ENCODE assay signal across 10 mouse cellular contexts in genomic region chr10:97801448-97802265, GRCm38 (mm10).
DNase-seq lines count a peak whose midpoint lies in the region; ATAC-seq and TF ChIP-seq lines count a peak whose summit lies in the region.
"Had no signal": no experiment of that assay in that cellular context is flagged by ENCODE, and none has a peak within 500 bp of the region (broad histone marks: within the 10 kb centered on the region; RNA-seq: fewer than 3 reads in every experiment).

No protein-coding gene starts in this region.

- intact Hi-C loops in heart, postnatal 14 days (cut with DNase I) = no loop called here

- no peak overlapping the region for H3K27ac ChIP-seq in lung, postnatal 0 days (ENCODE audit: low read length)
- H3K27ac ChIP-seq in hindbrain, embryonic 16.5 days (ENCODE audit: low read depth, low read length) = no peak overlapping the region
- H3K27ac ChIP-seq in midbrain, postnatal 0 days (ENCODE audit: low read depth, low read length) = no peak overlapping the region
- no peak overlapping the region for H3K27ac ChIP-seq in intestine, embryonic 16.5 days (ENCODE audit: low read length)

- DNase-seq in frontal cortex, postnatal 25 days (ENCODE audit: low spot score in 2 of 2) = no peak
- peak; percentile 18 for DNase-seq in lung, postnatal 0 days (ENCODE audit: low spot score)
- DNase-seq in lung, adult 18-20 months = no peak
- DNase-seq in midbrain, postnatal 0 days (ENCODE audit: low spot score) = peak; percentile 14
- DNase-seq in heart, postnatal 14 days = no peak
- DNase-seq: lung, postnatal 4 days had no signal

- no peak overlapping the region for H3K9ac ChIP-seq in lung, postnatal 0 days (replicated peaks; ENCODE audit: low read depth)
- no peak overlapping the region for H3K9ac ChIP-seq in hindbrain, embryonic 16.5 days (ENCODE audit: low read depth, low read length)
- no peak overlapping the region for H3K9ac ChIP-seq in midbrain, postnatal 0 days (replicated peaks; ENCODE audit: low read length, poor library complexity, severe bottlenecking)
- H3K9ac ChIP-seq in intestine, embryonic 16.5 days (ENCODE audit: low read depth, low read length) = no peak overlapping the region

- H3K27me3 ChIP-seq in lung, postnatal 0 days (replicated peaks; ENCODE audit: insufficient read depth, low read length) = no peaks in the 10 kb centered on the region
- H3K27me3 ChIP-seq in hindbrain, embryonic 16.5 days (replicated peaks; ENCODE audit: control insufficient read depth, insufficient read depth, low read length) = no peaks in the 10 kb centered on the region
- H3K27me3 ChIP-seq in midbrain, postnatal 0 days (ENCODE audit: insufficient read depth, low read length) = no peaks in the 10 kb centered on the region
- H3K27me3 ChIP-seq in intestine, embryonic 16.5 days (replicated peaks; ENCODE audit: control insufficient read depth, insufficient read depth, low read length) = no peaks in the 10 kb centered on the region

- no peak overlapping the region for H3K4me3 ChIP-seq in lung, postnatal 0 days (ENCODE audit: low read depth, low read length)
- H3K4me3 ChIP-seq in hindbrain, embryonic 16.5 days (ENCODE audit: low read length) = no peak overlapping the region
- H3K4me3 ChIP-seq in midbrain, postnatal 0 days (ENCODE audit: low read depth, low read length) = no peak overlapping the region
- H3K4me3 ChIP-seq in intestine, embryonic 16.5 days (ENCODE audit: low read length) = no peak overlapping the region

- TF ChIP-seq EP300 in lung, postnatal 0 days (IDR thresholded peaks at IDR 0.05) = no peak

- no peak for TF ChIP-seq CTCF in lung, postnatal 0 days (IDR thresholded peaks at IDR 0.05)
- no peak for TF ChIP-seq CTCF in midbrain, postnatal 0 days (IDR thresholded peaks at IDR 0.05)

- H3K36me3 ChIP-seq in lung, postnatal 0 days (ENCODE audit: insufficient read depth, low read length) = no peaks in the 10 kb centered on the region
- no peaks in the 10 kb centered on the region for H3K36me3 ChIP-seq in hindbrain, embryonic 16.5 days (ENCODE audit: control insufficient read depth, insufficient read depth, low read length)
- no peaks in the 10 kb centered on the region for H3K36me3 ChIP-seq in midbrain, postnatal 0 days (ENCODE audit: insufficient read depth, low read length)
- H3K36me3 ChIP-seq in intestine, embryonic 16.5 days (ENCODE audit: control insufficient read depth, insufficient read depth, low read length) = no peaks in the 10 kb centered on the region

- ATAC-seq in frontal cortex, adult (ENCODE audit: low TSS enrichment) = peak; percentile 77
- ATAC-seq in lung, postnatal 0 days = no peak
- ATAC-seq in hindbrain, embryonic 16.5 days = peak; percentile 61; the same call in 1 of the 2 replicates
- no peak for ATAC-seq in midbrain, postnatal 0 days (ENCODE audit: low FRiP score)
- no peak for ATAC-seq in intestine, embryonic 16.5 days
- ATAC-seq: Patski had no signal

- H3K4me2 ChIP-seq in lung, postnatal 0 days (replicated peaks; ENCODE audit: low read depth, low read length) = no peak overlapping the region
- no peak overlapping the region for H3K4me2 ChIP-seq in hindbrain, embryonic 16.5 days (ENCODE audit: low read length)
- H3K4me2 ChIP-seq in midbrain, postnatal 0 days (ENCODE audit: low read depth, low read length, poor library complexity, severe bottlenecking) = no peak overlapping the region
- no peak overlapping the region for H3K4me2 ChIP-seq in intestine, embryonic 16.5 days (ENCODE audit: low read depth, low read length)

- WGBS in lung, postnatal 0 days = 62% methylated on average over 9 of the region's 9 CpGs
- 38% methylated on average over 9 of the region's 9 CpGs for WGBS in hindbrain, embryonic 16.5 days
- WGBS in midbrain, postnatal 0 days = 24% methylated on average over 9 of the region's 9 CpGs
- WGBS in intestine, embryonic 16.5 days = 65% methylated on average over 9 of the region's 9 CpGs

- no peaks in the 10 kb centered on the region for H3K4me1 ChIP-seq in lung, postnatal 0 days (ENCODE audit: insufficient read depth, low read depth, low read length)
- H3K4me1 ChIP-seq in hindbrain, embryonic 16.5 days (ENCODE audit: control insufficient read depth, insufficient read depth, low read depth, low read length) = no peaks in the 10 kb centered on the region
- no peaks in the 10 kb centered on the region for H3K4me1 ChIP-seq in midbrain, postnatal 0 days (ENCODE audit: insufficient read depth, low read length)
- H3K4me1 ChIP-seq in intestine, embryonic 16.5 days (ENCODE audit: control insufficient read depth, insufficient read depth, low read length) = no peaks in the 10 kb centered on the region

- no peaks in the 10 kb centered on the region for H3K9me3 ChIP-seq in lung, postnatal 0 days (ENCODE audit: low read length)
- H3K9me3 ChIP-seq in hindbrain, embryonic 16.5 days (ENCODE audit: control insufficient read depth, low read length) = no peaks in the 10 kb centered on the region
- no peaks in the 10 kb centered on the region for H3K9me3 ChIP-seq in midbrain, postnatal 0 days (ENCODE audit: low read length)
- no peaks in the 10 kb centered on the region for H3K9me3 ChIP-seq in intestine, embryonic 16.5 days (ENCODE audit: control insufficient read depth, low read length)

Comparison
In these comparisons a context has a peak if more than half of its experiments do, and no peak if none do; other contexts are left out.
1. DNase-seq: peak in lung, postnatal 0 days (single experiment) and midbrain, postnatal 0 days (single experiment); none in frontal cortex, postnatal 25 days (0 of 2), lung, adult 18-20 months (0 of 2) and heart, postnatal 14 days (0 of 2).
2. ATAC-seq: peak in frontal cortex, adult (single experiment) and hindbrain, embryonic 16.5 days (single experiment); none in lung, postnatal 0 days (single experiment), midbrain, postnatal 0 days (single experiment) and intestine, embryonic 16.5 days (single experiment).